Mouse (Mus musculus): ENCODE results near the gene Shisa9. TPM values are rescaled to one million over a fixed set of nuclear protein-coding genes. Genes with fewer than 3 reads are reported as not detected.

Gene Shisa9
- polyA plus RNA-seq, 1 experiment = 22.1 TPM

DNA sequence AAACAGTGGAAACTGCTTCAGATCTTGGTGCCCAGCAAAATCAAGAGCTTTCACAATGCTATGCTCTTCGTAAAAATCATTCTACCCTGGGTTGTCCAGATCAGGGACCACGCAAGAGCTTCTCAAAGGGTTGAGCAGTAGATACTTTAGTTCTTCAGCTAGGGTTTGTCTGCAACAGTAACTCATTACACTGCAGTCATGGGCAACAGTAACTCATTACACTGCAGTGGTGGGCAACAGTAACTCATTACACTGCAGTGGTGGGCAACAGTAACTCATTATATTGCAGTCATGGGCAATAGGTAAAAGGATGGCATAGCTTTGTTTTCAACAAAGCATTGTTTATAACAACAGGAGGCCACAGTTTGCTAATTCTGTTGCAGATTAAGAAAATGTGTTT, 281.9 kb downstream of the Shisa9 start:
- Histone ChIP-seq H3K27ac (ENCODE audit: insufficient read depth, low read length) (no peak overlapping the region), H3K4me3 (replicated peaks; ENCODE audit: insufficient read depth, low read depth, low read length) (no peak overlapping the region), H3K4me1 (ENCODE audit: control insufficient read depth, insufficient read depth, low read length) (no peaks in the 10 kb centered on the region), H3K27me3 (ENCODE audit: control insufficient read depth, insufficient read depth, low read length) (no peaks in the 10 kb centered on the region)
- no peak for DNase-seq
- TF ChIP-seq POLR2A (IDR thresholded peaks at IDR 0.05; ENCODE audit: borderline replicate concordance, insufficient read depth, low read length) (no peak), CTCF (IDR thresholded peaks at IDR 0.05; ENCODE audit: borderline replicate concordance, insufficient read depth, low read depth, low read length) (no peak)
- 90% methylated on average over 2 of the region's 2 CpGs for WGBS

DNA sequence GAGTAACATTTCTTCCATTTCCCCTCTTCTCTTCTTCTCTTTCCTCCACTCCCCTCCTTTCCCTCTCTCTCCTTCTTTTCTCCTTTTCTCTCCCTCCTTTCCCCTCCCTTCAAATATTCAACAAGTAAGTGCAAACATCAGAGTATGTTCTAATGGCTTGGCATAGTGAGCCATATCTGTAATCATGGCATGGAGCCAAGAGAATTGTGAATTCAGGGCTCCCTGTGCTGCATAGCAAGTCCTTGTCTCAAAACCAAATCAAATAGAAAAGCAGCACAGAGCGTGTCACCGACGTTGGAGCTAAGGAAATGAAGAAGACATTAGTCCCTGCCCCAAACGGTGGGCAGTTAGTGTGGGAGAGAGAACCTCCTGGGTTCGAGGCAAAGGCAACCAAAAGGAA, 316.6 kb downstream of the Shisa9 start:
- no peak for DNase-seq
- 18% methylated on average over 5 of the region's 5 CpGs for WGBS

DNA sequence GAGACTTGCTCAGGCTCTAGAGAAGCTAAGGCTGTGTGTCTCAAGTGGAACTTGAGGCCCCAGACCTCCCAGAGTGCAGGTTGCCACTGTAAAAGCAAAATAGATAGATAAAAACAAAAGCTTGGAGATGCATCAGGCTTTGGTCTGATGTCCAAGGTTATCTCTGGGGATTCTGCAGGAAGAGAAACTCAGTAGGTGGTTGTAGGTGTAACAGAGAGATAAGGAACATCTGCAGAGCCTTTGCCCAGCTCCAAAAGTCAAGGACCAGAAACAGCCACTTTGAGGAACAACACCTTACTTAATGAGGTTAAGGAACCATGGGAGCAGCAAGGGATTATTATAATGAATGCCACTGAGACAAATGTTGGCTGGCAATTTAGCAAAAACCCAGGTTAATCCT, 319.5 kb downstream of the Shisa9 start:
- Histone ChIP-seq H3K4me3 (replicated peaks; ENCODE audit: insufficient read depth, low read depth, low read length) (no peak overlapping the region), H3K27ac (ENCODE audit: insufficient read depth, low read length) (no peak overlapping the region), H3K27me3 (ENCODE audit: control insufficient read depth, insufficient read depth, low read length) (no peaks in the 10 kb centered on the region), H3K4me1 (ENCODE audit: control insufficient read depth, insufficient read depth, low read length) (no peaks in the 10 kb centered on the region)
- TF ChIP-seq CTCF (IDR thresholded peaks at IDR 0.05; ENCODE audit: borderline replicate concordance, insufficient read depth, low read depth, low read length) (no peak), POLR2A (IDR thresholded peaks at IDR 0.05; ENCODE audit: borderline replicate concordance, insufficient read depth, low read length) (no peak)
- DNase-seq = no peak

More for the DNA sequence above, 316.6 kb downstream of the Shisa9 start:
- no peak overlapping the region for H3K27ac ChIP-seq (ENCODE audit: insufficient read depth, low read length)
- no peaks in the 10 kb centered on the region for H3K4me1 ChIP-seq (ENCODE audit: control insufficient read depth, insufficient read depth, low read length)
- TF ChIP-seq CTCF (IDR thresholded peaks at IDR 0.05; ENCODE audit: borderline replicate concordance, insufficient read depth, low read depth, low read length) = no peak
- no peak for TF ChIP-seq POLR2A (IDR thresholded peaks at IDR 0.05; ENCODE audit: borderline replicate concordance, insufficient read depth, low read length)
- no peaks in the 10 kb centered on the region for H3K27me3 ChIP-seq (ENCODE audit: control insufficient read depth, insufficient read depth, low read length)
- no peak overlapping the region for H3K4me3 ChIP-seq (replicated peaks; ENCODE audit: insufficient read depth, low read depth, low read length)

DNA sequence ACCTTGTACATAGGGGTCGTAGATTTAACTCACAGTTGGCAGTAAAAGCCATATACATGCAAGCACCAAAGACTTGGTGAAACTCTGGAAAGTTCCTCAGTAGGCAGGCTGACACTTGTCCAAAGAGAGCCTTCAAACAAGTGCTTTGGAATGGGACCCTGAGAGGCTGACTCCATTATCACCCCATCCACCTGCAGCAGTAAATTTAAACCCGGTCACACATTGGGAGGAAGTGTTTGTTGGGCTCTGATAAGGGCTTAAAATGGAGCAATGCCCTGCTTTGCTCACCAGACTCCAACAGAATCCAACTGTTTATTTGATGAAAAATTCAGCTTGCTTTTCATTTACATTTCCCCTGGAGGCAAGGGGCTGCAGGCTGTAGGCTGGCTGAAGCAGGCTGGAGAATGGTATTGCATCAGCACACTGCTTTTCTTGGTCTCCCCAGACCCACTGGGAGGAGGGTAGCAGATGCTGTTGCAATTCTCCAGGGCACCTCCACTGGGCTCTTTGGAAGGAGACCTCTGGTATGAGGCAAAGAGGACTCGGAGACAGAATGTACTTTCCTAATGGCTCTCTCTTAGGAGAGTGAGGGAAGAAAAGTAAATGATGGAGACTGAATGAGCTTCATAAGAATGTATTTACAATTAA, 323.5 kb downstream of the Shisa9 start:
- DNase-seq = no peak
- Histone ChIP-seq H3K27ac (ENCODE audit: insufficient read depth, low read length) (no peak overlapping the region), H3K4me3 (replicated peaks; ENCODE audit: insufficient read depth, low read depth, low read length) (no peak overlapping the region), H3K27me3 (ENCODE audit: control insufficient read depth, insufficient read depth, low read length) (no peaks in the 10 kb centered on the region), H3K4me1 (ENCODE audit: control insufficient read depth, insufficient read depth, low read length) (no peaks in the 10 kb centered on the region)
- WGBS = 82% methylated on average over 3 of the region's 3 CpGs
- no peak for TF ChIP-seq CTCF (IDR thresholded peaks at IDR 0.05; ENCODE audit: borderline replicate concordance, insufficient read depth, low read depth, low read length)
- no peak for TF ChIP-seq POLR2A (IDR thresholded peaks at IDR 0.05; ENCODE audit: borderline replicate concordance, insufficient read depth, low read length)

GRCm38 (mm10) chr16:12309826-12310225, 325.9 kb downstream of the Shisa9 start:
- TF ChIP-seq CTCF (IDR thresholded peaks at IDR 0.05; ENCODE audit: borderline replicate concordance, insufficient read depth, low read depth, low read length) (no peak), POLR2A (IDR thresholded peaks at IDR 0.05; ENCODE audit: borderline replicate concordance, insufficient read depth, low read length) (no peak)
- no peak overlapping the region for H3K4me3 ChIP-seq (replicated peaks; ENCODE audit: insufficient read depth, low read depth, low read length)
- H3K27me3 ChIP-seq (ENCODE audit: control insufficient read depth, insufficient read depth, low read length) = no peaks in the 10 kb centered on the region
- no peak overlapping the region for H3K27ac ChIP-seq (ENCODE audit: insufficient read depth, low read length)
- no peak for DNase-seq
- no peaks in the 10 kb centered on the region for H3K4me1 ChIP-seq (ENCODE audit: control insufficient read depth, insufficient read depth, low read length)

GRCm38 (mm10) chr16:12315627-12316026, 331.7 kb downstream of the Shisa9 start:
- Histone ChIP-seq H3K27me3 (ENCODE audit: control insufficient read depth, insufficient read depth, low read length) (no peaks in the 10 kb centered on the region), H3K4me3 (replicated peaks; ENCODE audit: insufficient read depth, low read depth, low read length) (no peak overlapping the region), H3K4me1 (ENCODE audit: control insufficient read depth, insufficient read depth, low read length) (no peaks in the 10 kb centered on the region), H3K27ac (ENCODE audit: insufficient read depth, low read length) (no peak overlapping the region)
- no peak for DNase-seq
- TF ChIP-seq CTCF (IDR thresholded peaks at IDR 0.05; ENCODE audit: borderline replicate concordance, insufficient read depth, low read depth, low read length) (no peak), POLR2A (IDR thresholded peaks at IDR 0.05; ENCODE audit: borderline replicate concordance, insufficient read depth, low read length) (no peak)

Other genes starting within 250 kb of the Shisa9 start
- gene Cpped1, start 74.7 kb upstream of the Shisa9 start, polyA plus RNA-seq (2012; rRNA removed) = 18.7 and 19.8 TPM in 2 replicates

All from cerebellum, adult 2 months (tissue).